Mouse (Mus musculus) spleen, postnatal 10 days (tissue): Measurements from ENCODE around the gene Ccdc136.
A peak's percentile ranks its signal among the peaks of the same experiment; 100 is the strongest.

ENCODE experiments used
- DNase-seq, 2 experiments: peaks; one replicate each; pipeline ENCODE4 v3.0.0; 2021 to 2022; ENCODE audit warnings: low spot score in 2 of 2

Ccdc136 gene

GRCm38 (mm10) chr6:29394286-29394685 is 1.8 kb upstream of the Ccdc136 start:
- DNase-seq: no peak

GRCm38 (mm10) chr6:29396714-29397540 is 818 bp downstream of the Ccdc136 start:
- DNase-seq: no peak

- no peak for DNase-seq
These were observed 1.5 kb downstream of the Ccdc136 start for GRCm38 (mm10) chr6:29397575-29397974.

GRCm38 (mm10) chr6:29399851-29400250 is 3.7 kb downstream of the Ccdc136 start:
- DNase-seq: no peak

GRCm38 (mm10) chr6:29402693-29403342 is 6.7 kb downstream of the Ccdc136 start:
- peak in 1 of 2 experiments; percentile 37 for DNase-seq

GRCm38 (mm10) chr6:29406412-29406811 is 10.3 kb downstream of the Ccdc136 start:
- no peak for DNase-seq

- no peak for DNase-seq
These were observed 19.3 kb downstream of the Ccdc136 start for GRCm38 (mm10) chr6:29415446-29415845.

GRCm38 (mm10) chr6:29420596-29420995 is 24.5 kb downstream of the Ccdc136 start:
- DNase-seq: no peak

- DNase-seq: no peak
These were observed 29.0 kb downstream of the Ccdc136 start for GRCm38 (mm10) chr6:29425118-29425517.

- no peak for DNase-seq
These were observed 30.2 kb downstream of the Ccdc136 start for GRCm38 (mm10) chr6:29426331-29426730.

- DNase-seq: no peak
These were observed 32.1 kb downstream of the Ccdc136 start for GRCm38 (mm10) chr6:29428171-29428570.

- no peak for DNase-seq
These were observed 34.7 kb downstream of the Ccdc136 start for GRCm38 (mm10) chr6:29430681-29431420.

GRCm38 (mm10) chr6:29431473-29431872 is 35.4 kb downstream of the Ccdc136 start:
- no peak for DNase-seq

- no peak for DNase-seq
These were observed 36.0 kb downstream of the Ccdc136 start for GRCm38 (mm10) chr6:29432156-29432555.

- DNase-seq: no peak
These were observed 36.5 kb downstream of the Ccdc136 start for GRCm38 (mm10) chr6:29432676-29433037.

GRCm38 (mm10) chr6:29433038-29433803 is 37.1 kb downstream of the Ccdc136 start, which contains the start of gene Flnc:
Gene Flnc, plus strand, starts transcription at chr6:29433256.
- DNase-seq: no peak

- DNase-seq: no peak
These were observed 38.0 kb downstream of the Ccdc136 start for GRCm38 (mm10) chr6:29433804-29434795.

GRCm38 (mm10) chr6:29434911-29435691 is 39.0 kb downstream of the Ccdc136 start:
- no peak for DNase-seq

GRCm38 (mm10) chr6:29435940-29436451 is 39.9 kb downstream of the Ccdc136 start:
- DNase-seq: no peak
